Mouse (Mus musculus): ENCODE data around the gene Gm20388. TPM values are rescaled to one million over a fixed set of nuclear protein-coding genes. Genes with fewer than 3 reads are reported as not detected.

Gm20388 gene
- total RNA-seq, 1 experiment from 2014 or later = 18.4 TPM

GRCm38 (mm10) chr8:122340761-122341160 is 2430.1 kb downstream of the Gm20388 start:
- no peak for ATAC-seq (replicated peaks in 1 of 2; ENCODE audit: insufficient read depth in 1 of 2, low FRiP score in 2 of 2, low TSS enrichment in 1 of 2, low read depth in 1 of 2, poor library complexity in 2 of 2, severe bottlenecking in 2 of 2)

DNA sequence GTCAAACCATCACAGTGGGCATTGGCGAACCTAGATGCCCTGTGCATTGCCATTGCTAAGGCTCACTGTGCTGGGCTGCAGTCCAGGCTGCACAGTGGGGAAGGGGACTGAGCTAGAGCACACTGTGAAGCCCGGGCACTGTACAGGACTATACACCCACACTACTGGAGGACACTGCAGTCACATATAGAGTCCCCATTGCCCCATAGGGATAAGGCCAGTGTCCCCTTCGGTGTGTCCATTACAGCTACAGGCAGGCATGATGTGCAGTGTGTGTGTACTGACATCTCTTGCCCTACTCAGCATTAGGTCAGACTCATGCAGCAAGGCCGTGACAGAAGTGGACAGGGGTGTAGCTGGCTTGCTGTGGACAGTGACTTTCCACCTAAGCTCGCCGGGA is 2431.1 kb downstream of the Gm20388 start:
- no peak for ATAC-seq (replicated peaks in 1 of 2; ENCODE audit: insufficient read depth in 1 of 2, low FRiP score in 2 of 2, low TSS enrichment in 1 of 2, low read depth in 1 of 2, poor library complexity in 2 of 2, severe bottlenecking in 2 of 2)

DNA sequence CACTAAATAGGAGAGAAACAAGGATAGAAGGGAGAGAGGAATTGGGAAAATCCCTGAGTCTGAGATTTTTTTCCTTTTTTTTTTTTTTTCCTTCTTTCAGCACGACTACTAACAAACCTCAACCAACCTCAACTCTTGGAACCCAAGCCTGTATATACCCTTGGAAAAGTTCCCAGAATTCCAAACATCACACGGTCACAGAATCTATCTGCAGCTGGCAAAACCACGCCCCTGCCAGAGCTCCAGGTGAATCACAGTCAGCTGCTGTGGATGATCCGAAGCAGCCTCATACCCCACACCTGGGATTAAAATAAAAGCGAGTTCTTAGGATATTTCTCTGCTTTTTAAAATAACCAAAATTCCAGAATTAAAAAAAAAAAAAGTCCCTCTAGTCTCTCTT is 2431.7 kb downstream of the Gm20388 start:
- ATAC-seq (replicated peaks in 1 of 2; ENCODE audit: insufficient read depth in 1 of 2, low FRiP score in 2 of 2, low TSS enrichment in 1 of 2, low read depth in 1 of 2, poor library complexity in 2 of 2, severe bottlenecking in 2 of 2) = no peak

- ATAC-seq (replicated peaks in 1 of 2; ENCODE audit: insufficient read depth in 1 of 2, low FRiP score in 2 of 2, low TSS enrichment in 1 of 2, low read depth in 1 of 2, poor library complexity in 2 of 2, severe bottlenecking in 2 of 2) = peak in 1 of 2 experiments; percentile 35; a peak in 2 of 4 replicates
These were observed 2432.2 kb downstream of the Gm20388 start for GRCm38 (mm10) chr8:122342806-122343209.

- no peak for ATAC-seq (replicated peaks in 1 of 2; ENCODE audit: insufficient read depth in 1 of 2, low FRiP score in 2 of 2, low TSS enrichment in 1 of 2, low read depth in 1 of 2, poor library complexity in 2 of 2, severe bottlenecking in 2 of 2)
These were observed 2432.7 kb downstream of the Gm20388 start for GRCm38 (mm10) chr8:122343341-122343740.

DNA sequence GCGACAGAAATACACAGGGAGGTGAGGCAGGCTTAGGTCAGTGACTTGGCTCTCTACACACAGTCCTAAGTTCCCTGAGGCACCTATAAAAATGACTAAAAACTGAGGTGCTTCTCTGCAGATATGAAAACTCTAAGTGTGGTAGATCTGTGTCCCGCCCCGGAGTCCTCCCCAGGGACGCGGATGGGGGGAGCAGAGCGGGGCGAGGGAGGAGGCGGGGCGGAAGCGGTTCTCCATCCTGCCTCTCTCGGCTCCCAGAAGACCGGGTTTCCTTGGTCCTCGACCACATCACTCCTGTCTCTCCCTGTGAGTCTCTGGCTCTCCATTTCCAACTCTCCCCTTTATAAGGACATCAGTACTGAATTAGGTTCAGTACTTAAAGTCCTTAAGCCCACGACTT is 2433.1 kb downstream of the Gm20388 start:
- 0 out of 4 replicates have a peak, but pooled peaks of 1 of the 2 experiments have one; percentile 24 for ATAC-seq (replicated peaks in 1 of 2; ENCODE audit: insufficient read depth in 1 of 2, low FRiP score in 2 of 2, low TSS enrichment in 1 of 2, low read depth in 1 of 2, poor library complexity in 2 of 2, severe bottlenecking in 2 of 2)

GRCm38 (mm10) chr8:122344219-122344618 is 2433.6 kb downstream of the Gm20388 start:
- ATAC-seq (replicated peaks in 1 of 2; ENCODE audit: insufficient read depth in 1 of 2, low FRiP score in 2 of 2, low TSS enrichment in 1 of 2, low read depth in 1 of 2, poor library complexity in 2 of 2, severe bottlenecking in 2 of 2) = no peak

DNA sequence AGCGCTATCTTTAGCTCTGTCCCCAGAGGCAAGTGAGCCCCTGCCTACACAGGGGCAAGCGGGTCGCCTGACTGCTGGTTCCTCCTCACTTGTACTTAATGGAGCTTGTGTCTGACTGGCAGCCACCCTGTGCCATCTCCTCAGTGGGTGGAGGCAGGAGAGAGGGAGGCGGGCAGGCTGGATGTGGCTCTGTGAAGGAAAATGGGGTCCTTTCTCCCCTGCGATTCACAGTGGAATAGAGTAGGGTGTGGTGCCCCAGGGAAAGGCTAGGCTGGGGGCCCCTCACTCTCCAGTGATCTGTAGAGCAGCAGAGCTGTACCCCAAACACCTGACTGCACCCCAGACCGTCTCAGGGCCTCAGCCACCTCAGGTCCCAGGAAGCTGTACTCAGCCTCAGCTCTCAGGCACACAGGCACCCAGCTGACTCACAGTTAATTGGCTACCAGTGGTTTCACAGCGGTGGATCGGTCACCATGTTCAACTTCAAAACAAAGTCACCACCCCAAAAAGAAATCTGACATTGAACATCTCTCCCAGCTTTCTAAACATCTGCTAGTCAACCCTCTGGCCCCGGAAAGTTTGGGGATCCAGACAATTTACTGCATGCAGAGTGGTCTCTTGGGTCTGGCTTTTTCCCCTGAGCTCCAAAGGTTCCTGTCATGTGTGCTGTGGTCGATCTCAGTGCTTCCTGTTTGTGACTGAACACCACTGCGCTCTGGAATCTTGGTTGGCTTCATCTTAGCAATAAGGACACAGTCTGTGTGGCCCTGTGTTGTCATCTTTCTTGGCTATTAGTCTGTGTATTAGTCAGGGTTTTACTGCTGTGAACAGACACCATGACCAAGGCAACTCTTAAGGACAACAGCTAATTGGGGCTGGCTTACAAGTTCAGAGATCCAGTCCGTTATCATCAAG is 2434.8 kb downstream of the Gm20388 start:
- 0 out of 4 replicates have a peak, but pooled peaks of 1 of the 2 experiments have one; percentile 9 for ATAC-seq (replicated peaks in 1 of 2; ENCODE audit: insufficient read depth in 1 of 2, low FRiP score in 2 of 2, low TSS enrichment in 1 of 2, low read depth in 1 of 2, poor library complexity in 2 of 2, severe bottlenecking in 2 of 2)

DNA sequence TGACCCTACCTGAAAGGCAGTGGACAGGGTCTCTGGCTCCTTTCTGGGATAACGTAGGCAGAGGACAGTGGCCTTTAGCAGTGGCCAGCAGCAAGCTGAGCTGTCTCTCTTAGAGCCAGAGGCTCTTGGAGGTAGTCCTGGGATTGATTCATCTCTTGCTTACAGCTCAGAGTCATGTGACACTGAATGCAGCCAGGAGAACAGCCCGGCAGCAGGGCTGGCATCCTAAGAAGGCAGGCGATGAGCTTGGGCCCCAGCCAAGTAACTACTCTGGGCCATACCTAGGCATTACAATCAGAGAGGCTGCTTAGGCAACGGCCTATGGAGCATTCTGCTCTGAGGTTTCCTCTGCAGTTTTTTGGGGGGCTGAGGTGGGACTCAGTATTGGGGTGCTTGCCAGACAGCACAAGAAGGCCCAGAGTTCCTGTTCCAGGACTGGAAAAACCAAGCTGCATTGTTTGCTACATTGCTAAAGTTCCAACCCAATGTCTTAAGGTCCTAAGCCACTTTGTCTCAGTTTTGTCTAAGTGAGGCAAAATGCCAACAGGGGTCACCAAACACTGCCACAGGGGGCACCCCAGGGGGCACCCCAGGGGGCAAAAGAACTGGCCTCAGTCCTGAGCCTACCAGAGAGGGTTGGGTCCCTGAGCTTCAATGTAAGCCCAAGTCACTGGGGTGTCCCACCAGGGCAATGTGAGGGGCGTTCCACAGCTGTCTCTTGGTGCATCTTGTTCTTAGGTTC is 2437.3 kb downstream of the Gm20388 start:
- ATAC-seq (replicated peaks in 1 of 2; ENCODE audit: insufficient read depth in 1 of 2, low FRiP score in 2 of 2, low TSS enrichment in 1 of 2, low read depth in 1 of 2, poor library complexity in 2 of 2, severe bottlenecking in 2 of 2) = no peak

DNA sequence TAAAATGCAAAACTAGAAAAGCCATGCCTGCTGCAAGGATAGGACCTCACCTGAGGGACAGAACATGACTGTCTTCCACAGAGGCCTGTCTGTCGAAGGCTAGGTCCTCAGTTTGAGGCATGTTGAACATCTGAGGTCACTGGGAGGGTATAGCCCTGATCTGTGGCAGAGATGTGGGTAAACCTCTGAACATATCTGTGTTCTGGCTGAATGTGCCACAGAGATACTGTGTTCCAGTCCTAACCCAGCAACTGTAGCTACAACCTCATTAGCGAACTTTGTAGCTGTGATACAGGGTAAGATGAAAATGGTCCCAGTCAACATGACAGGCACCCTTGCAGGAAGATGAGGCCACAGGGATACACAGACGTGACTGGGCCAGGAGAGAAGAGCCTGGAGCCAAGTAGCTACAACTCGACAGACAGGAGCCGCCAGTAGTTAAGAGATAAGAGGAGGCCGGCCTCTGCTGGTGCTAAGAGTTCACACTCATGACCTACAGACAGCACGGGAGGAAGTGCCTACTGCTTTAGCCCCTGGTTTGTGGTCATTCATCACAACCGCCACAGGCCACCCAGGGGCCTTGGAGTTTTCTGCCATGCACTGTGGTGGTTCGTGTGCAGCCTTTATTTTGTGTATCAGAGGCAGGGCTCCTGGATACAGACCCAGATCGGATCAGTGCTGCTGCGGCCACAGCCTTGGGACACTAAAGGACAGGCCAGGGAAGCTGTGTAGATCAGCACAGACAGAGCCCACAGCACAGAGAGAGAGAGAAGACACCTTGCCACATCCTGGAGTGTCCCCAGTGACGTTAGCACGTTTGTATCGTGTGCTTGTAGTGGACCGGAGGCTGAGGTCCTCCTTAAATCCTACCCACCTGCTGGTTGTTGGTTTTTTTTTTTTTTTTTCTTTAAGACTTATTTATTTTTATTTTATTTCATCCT is 2439.0 kb downstream of the Gm20388 start:
- ATAC-seq (replicated peaks in 1 of 2; ENCODE audit: insufficient read depth in 1 of 2, low FRiP score in 2 of 2, low TSS enrichment in 1 of 2, low read depth in 1 of 2, poor library complexity in 2 of 2, severe bottlenecking in 2 of 2) = peak; percentile 51 to 70

DNA sequence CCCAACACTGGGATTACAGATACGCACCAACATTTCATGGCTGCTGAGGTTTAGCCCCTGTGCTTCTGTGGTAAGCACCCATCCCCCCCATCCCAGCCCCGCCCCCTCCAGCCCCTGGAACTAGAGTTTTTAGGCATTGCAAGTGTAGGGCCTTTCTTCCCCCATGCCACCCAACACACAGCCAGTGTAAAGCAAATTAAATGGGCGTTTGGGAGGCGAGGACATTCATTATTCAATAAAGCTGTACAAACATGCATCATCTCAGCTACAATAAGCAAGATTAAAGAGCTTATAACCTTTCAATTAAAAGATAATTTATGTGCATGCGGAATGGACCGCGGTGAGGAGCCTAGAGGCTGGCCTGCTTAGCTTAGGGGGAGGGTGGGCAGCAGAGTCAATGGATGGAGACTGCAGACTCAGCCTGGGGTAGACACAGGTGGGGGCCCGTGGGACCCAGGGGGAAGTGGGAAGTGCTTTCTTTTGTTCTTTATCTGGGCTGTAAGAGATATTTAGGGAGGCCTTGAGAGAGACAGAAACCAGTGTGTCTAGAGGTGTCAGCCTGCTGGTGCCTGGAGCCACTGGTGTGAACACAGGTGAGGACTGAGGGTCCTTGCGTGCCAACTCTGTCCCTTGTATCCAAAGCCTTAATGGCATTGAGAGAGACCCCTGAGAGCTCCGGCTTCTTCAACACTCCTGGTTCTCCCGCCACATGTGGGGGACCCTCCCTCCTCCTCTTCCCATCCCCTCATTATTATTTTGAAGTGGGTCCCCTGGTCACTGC is 2439.9 kb downstream of the Gm20388 start:
- no peak for ATAC-seq (replicated peaks in 1 of 2; ENCODE audit: insufficient read depth in 1 of 2, low FRiP score in 2 of 2, low TSS enrichment in 1 of 2, low read depth in 1 of 2, poor library complexity in 2 of 2, severe bottlenecking in 2 of 2)

DNA sequence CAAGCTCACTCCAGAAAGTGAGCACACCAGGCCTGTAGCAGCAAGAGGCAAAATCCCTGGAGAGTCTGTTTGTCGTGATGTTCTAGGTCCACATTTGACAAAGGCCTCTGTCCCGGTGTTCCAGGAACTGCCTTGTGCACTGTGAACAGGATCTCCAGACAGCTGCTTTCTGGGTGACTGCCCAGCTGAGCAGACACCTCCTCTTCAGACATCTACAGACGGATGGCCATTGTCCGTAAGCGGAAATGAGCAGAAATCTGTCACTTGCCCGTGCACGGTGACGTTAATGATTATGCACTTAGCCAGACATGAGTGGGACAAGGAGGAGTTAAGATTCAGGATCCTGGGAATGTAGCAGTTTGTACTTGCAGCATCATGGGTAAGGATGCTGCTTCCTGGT is 2443.5 kb downstream of the Gm20388 start:
- no peak for ATAC-seq (replicated peaks in 1 of 2; ENCODE audit: insufficient read depth in 1 of 2, low FRiP score in 2 of 2, low TSS enrichment in 1 of 2, low read depth in 1 of 2, poor library complexity in 2 of 2, severe bottlenecking in 2 of 2)

- peak in 1 of 2 experiments; percentile 42; a peak in 1 of 4 replicates for ATAC-seq (replicated peaks in 1 of 2; ENCODE audit: insufficient read depth in 1 of 2, low FRiP score in 2 of 2, low TSS enrichment in 1 of 2, low read depth in 1 of 2, poor library complexity in 2 of 2, severe bottlenecking in 2 of 2)
These were observed 2445.3 kb downstream of the Gm20388 start for GRCm38 (mm10) chr8:122355642-122356606.

GRCm38 (mm10) chr8:122357202-122357601 is 2446.6 kb downstream of the Gm20388 start:
- no peak for ATAC-seq (replicated peaks in 1 of 2; ENCODE audit: insufficient read depth in 1 of 2, low FRiP score in 2 of 2, low TSS enrichment in 1 of 2, low read depth in 1 of 2, poor library complexity in 2 of 2, severe bottlenecking in 2 of 2)

GRCm38 (mm10) chr8:122357641-122358040 is 2447.0 kb downstream of the Gm20388 start:
- no peak for ATAC-seq (replicated peaks in 1 of 2; ENCODE audit: insufficient read depth in 1 of 2, low FRiP score in 2 of 2, low TSS enrichment in 1 of 2, low read depth in 1 of 2, poor library complexity in 2 of 2, severe bottlenecking in 2 of 2)
